Mouse (Mus musculus): ENCODE results near the gene Plk2. TPM values are rescaled to one million over a fixed set of nuclear protein-coding genes. Genes with fewer than 3 reads are reported as not detected.
"Not testable (repeated sequence)": the region's sequence is repeated elsewhere in the genome, so short reads cannot be mapped to it uniquely, and the experiment has no call there.

The Plk2 gene
- polyA plus RNA-seq, 1 experiment from 2014 or later, result 11.9 TPM

DNA sequence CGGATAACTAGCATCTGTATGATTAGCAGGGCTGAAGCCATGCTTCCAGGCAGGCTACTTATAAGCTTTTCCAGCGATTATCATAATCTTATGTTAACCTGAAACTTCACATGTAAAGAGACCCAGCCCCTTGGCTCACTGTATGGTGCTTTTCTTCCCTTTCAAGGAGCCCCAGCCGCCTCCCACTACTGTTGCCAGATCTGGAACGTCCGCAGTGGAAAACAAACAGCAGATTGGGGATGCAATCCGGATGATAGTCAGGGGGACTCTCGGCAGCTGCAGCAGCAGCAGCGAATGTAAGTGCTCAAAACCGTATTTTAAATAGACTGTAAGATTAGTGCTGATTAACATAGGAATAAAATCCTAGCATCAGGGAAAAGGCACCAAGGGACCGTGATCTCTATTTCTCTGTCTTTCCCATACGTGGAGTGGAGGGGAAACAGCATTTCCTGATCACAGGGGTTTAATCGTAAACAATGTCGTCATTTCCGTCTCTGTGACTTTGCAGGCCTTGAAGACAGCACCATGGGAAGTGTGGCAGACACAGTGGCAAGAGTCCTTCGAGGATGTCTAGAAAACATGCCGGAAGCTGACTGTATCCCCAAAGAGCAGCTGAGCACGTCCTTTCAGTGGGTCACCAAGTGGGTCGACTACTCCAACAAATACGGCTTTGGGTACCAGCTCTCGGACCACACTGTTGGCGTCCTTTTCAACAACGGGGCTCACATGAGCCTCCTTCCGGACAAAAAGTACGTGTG lies 3.8 kb downstream of the Plk2 start:
- Histone ChIP-seq H3K4me2 (ENCODE audit: low read depth, low read length) (no peak overlapping the region), H3K36me3 (ENCODE audit: control insufficient read depth, insufficient read depth) (no peaks in the 10 kb centered on the region; the same call in 1 of the 2 replicates), H3K27me3 (ENCODE audit: control insufficient read depth, insufficient read depth, low read depth, low read length) (peaks cover 24% of the 10 kb centered on the region), H3K9ac (ENCODE audit: low read depth, low read length) (no peak overlapping the region), H3K9me3 (replicated peaks; ENCODE audit: control insufficient read depth, low read length) (no peaks in the 10 kb centered on the region), H3K4me3 (ENCODE audit: low read depth, low read length) (no peak overlapping the region), H3K4me1 (ENCODE audit: control insufficient read depth, low read depth, low read length) (no peaks in the 10 kb centered on the region), H3K27ac (ENCODE audit: low read length) (no peak overlapping the region)
- WGBS (ENCODE audit: insufficient replicate concordance), result 60% methylated on average over 24 of the region's 24 CpGs
- ATAC-seq (ENCODE audit: low read depth), result no peak

DNA sequence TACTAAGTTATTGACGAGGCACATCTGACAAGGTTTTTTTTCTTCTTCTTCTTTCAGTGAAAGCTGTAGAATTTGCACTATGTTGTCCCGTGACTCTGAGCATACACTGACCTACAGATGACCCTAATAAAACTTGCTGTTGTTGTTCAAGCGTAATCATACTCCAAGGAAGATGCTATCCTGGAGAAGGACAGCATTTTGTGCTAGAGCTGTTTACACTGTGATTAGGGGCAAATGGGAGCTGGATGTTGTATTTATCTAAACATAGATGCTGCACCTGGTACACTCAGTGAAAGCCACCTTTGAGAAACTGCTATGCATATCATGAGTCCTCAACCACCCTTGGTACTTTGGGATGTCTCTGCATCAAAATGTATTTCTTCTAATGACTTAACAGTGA lies 6.6 kb downstream of the Plk2 start:
- Histone ChIP-seq H3K4me3 (ENCODE audit: low read depth, low read length) (no peak overlapping the region), H3K27ac (ENCODE audit: low read length) (no peak overlapping the region), H3K4me2 (ENCODE audit: low read depth, low read length) (no peak overlapping the region), H3K9me3 (replicated peaks; ENCODE audit: control insufficient read depth, low read length) (no peaks in the 10 kb centered on the region), H3K27me3 (ENCODE audit: control insufficient read depth, insufficient read depth, low read depth, low read length) (no peaks in the 10 kb centered on the region; the same call in 1 of the 2 replicates), H3K4me1 (ENCODE audit: control insufficient read depth, low read depth, low read length) (no peaks in the 10 kb centered on the region), H3K9ac (ENCODE audit: low read depth, low read length) (no peak overlapping the region), H3K36me3 (ENCODE audit: control insufficient read depth, insufficient read depth) (no peaks in the 10 kb centered on the region; the same call in 1 of the 2 replicates)
- ATAC-seq (ENCODE audit: low read depth), result no peak
- 66% methylated on average over 3 of the region's 3 CpGs for WGBS (ENCODE audit: insufficient replicate concordance)

DNA sequence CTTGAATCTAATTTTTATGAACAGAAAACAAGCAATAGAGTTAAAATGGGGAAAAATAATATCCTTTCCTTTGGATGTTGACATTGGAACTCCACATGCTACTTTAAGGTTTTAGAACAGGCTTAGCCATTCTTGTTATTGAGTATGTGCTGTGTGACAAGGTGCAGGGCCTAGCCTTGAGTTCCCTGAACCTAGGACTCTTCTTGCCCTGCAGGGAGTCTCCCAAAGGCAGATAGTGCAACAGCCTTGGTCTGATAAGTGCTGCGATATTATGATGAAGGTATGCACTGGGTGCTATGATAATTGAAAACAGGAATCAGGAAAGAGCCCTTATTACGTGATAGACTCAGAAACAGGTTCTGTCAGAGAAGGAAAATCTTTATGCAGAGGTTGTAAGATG lies 7.0 kb downstream of the Plk2 start:
- H3K4me2 ChIP-seq (ENCODE audit: low read depth, low read length), result no peak overlapping the region
- H3K9ac ChIP-seq (ENCODE audit: low read depth, low read length), result no peak overlapping the region
- no peak overlapping the region for H3K4me3 ChIP-seq (ENCODE audit: low read depth, low read length)
- H3K4me1 ChIP-seq (ENCODE audit: control insufficient read depth, low read depth, low read length), result no peaks in the 10 kb centered on the region
- H3K36me3 ChIP-seq (ENCODE audit: control insufficient read depth, insufficient read depth), result no peaks in the 10 kb centered on the region; the same call in 1 of the 2 replicates
- 61% methylated on average over 2 of the region's 2 CpGs for WGBS (ENCODE audit: insufficient replicate concordance)
- no peak overlapping the region for H3K27ac ChIP-seq (ENCODE audit: low read length)
- H3K9me3 ChIP-seq (replicated peaks; ENCODE audit: control insufficient read depth, low read length), result no peaks in the 10 kb centered on the region
- H3K27me3 ChIP-seq (ENCODE audit: control insufficient read depth, insufficient read depth, low read depth, low read length), result no peaks in the 10 kb centered on the region
- ATAC-seq (ENCODE audit: low read depth), result no peak

DNA sequence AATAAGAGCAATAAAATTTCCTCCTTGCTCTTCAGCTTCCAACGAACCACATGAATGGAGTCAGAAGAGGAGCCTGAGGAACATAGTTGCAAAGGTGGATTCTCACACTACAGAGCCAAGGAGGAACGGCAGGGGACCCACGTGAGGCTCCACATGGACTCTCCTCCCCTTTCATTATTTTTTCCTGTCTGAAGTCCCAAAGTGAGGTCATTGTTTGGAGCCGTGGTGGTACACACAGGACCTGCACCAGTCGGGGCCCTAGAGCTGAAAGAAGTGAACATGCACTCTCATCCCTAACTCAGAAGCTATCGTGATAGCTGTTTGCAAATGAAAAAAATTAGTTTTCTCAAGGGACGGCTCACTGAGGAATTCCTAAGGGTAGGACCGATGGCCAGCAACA lies 9.2 kb downstream of the Plk2 start:
- Histone ChIP-seq H3K36me3 (ENCODE audit: control insufficient read depth, insufficient read depth) (no peaks in the 10 kb centered on the region), H3K4me2 (ENCODE audit: low read depth, low read length) (no peak overlapping the region), H3K27ac (ENCODE audit: low read length) (no peak overlapping the region), H3K9ac (ENCODE audit: low read depth, low read length) (no peak overlapping the region), H3K4me3 (ENCODE audit: low read depth, low read length) (no peak overlapping the region), H3K4me1 (ENCODE audit: control insufficient read depth, low read depth, low read length) (no peaks in the 10 kb centered on the region), H3K9me3 (replicated peaks; ENCODE audit: control insufficient read depth, low read length) (no peaks in the 10 kb centered on the region), H3K27me3 (ENCODE audit: control insufficient read depth, insufficient read depth, low read depth, low read length) (no peaks in the 10 kb centered on the region)
- 61% methylated on average over 8 of the region's 8 CpGs for WGBS (ENCODE audit: insufficient replicate concordance)
- ATAC-seq (ENCODE audit: low read depth), result no peak

DNA sequence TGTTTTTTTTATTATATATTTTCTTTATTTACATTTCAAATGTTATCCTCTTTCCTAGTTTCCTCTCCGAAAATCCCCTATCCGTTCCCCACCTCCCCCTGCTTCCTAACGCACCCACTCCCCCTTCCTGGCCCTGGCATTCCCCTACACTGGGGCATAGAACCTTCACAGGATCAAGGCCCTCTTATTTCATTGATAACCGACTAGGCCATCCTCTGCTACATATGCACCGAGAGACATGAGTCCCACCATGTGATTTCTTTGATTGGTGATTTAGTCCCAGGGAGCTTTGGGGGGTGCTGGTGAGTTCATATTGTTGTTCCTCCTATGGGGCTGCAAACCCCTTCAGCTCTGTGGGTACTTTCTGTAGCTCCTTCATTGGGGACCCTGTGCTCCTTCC lies 9.8 kb downstream of the Plk2 start:
- not testable (repeated sequence) for ATAC-seq (ENCODE audit: low read depth); H3K27me3 ChIP-seq (ENCODE audit: control insufficient read depth, insufficient read depth, low read depth, low read length); H3K9ac ChIP-seq (ENCODE audit: low read depth, low read length); H3K9me3 ChIP-seq (replicated peaks; ENCODE audit: control insufficient read depth, low read length); H3K27ac ChIP-seq (ENCODE audit: low read length); H3K4me3 ChIP-seq (ENCODE audit: low read depth, low read length); H3K4me2 ChIP-seq (ENCODE audit: low read depth, low read length); H3K36me3 ChIP-seq (ENCODE audit: control insufficient read depth, insufficient read depth); H3K4me1 ChIP-seq (ENCODE audit: control insufficient read depth, low read depth, low read length)
- 67% methylated on average over 5 of the region's 5 CpGs for WGBS (ENCODE audit: insufficient replicate concordance)

DNA sequence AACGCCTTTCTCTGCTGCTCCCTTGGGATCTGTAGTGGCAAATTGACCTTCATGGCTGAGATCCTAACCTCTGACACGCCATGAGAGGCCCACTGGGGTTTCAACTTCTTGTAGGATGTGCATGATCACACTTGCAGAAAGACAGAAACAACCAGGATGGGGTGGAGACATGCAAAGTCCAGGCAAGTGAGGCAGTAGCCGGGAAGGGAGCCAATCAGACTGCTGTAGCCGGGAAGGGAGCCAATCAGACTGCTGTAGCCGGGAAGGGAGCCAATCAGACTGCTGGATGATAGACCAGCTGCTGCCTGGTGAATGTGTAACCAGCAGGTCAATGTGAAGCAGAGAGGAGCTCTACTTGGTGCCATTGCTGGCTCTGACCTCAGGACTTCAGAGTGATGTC lies 11.3 kb downstream of the Plk2 start:
- Histone ChIP-seq H3K27ac (ENCODE audit: low read length) (no peak overlapping the region), H3K4me1 (ENCODE audit: control insufficient read depth, low read depth, low read length) (no peaks in the 10 kb centered on the region), H3K4me3 (ENCODE audit: low read depth, low read length) (no peak overlapping the region), H3K9me3 (replicated peaks; ENCODE audit: control insufficient read depth, low read length) (no peaks in the 10 kb centered on the region), H3K4me2 (ENCODE audit: low read depth, low read length) (no peak overlapping the region), H3K27me3 (ENCODE audit: control insufficient read depth, insufficient read depth, low read depth, low read length) (no peaks in the 10 kb centered on the region), H3K9ac (ENCODE audit: low read depth, low read length) (no peak overlapping the region), H3K36me3 (ENCODE audit: control insufficient read depth, insufficient read depth) (no peaks in the 10 kb centered on the region)
- no peak for ATAC-seq (ENCODE audit: low read depth)
- 65% methylated on average over 5 of the region's 5 CpGs for WGBS (ENCODE audit: insufficient replicate concordance)

DNA sequence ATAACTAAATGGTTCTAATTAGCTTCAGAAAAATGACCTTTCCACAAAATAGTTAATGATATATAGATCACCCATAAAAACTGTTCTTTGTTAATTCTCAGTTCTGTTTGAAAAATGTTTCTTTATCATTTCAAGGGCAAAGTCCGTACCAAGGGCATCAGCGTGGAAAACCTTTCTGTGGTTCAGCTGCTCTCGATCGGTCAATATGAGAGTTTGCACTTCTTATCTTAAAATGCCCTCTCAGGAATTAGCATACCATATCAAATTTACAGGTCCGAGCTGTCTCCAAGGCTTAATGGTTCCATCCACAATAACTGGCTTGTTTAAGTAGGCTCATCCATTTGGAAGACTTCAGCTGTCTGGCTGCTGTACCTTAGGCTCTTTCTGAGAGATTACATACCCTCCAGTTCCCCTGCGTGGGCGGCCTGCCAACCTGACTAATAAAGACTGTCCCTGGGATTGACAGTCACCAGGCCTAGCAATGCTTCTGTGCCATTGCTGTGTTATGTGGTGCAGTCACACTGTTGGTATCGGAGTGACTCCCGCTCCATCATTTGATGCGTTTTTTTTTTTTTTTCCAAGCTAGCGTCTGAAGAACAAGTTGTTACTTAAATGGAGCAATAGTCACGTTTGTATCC lies 17.8 kb downstream of the Plk2 start:
- H3K9ac ChIP-seq (ENCODE audit: low read depth, low read length), result no peak overlapping the region
- H3K27me3 ChIP-seq (ENCODE audit: control insufficient read depth, insufficient read depth, low read depth, low read length), result no peaks in the 10 kb centered on the region
- no peak for ATAC-seq (ENCODE audit: low read depth)
- H3K27ac ChIP-seq (ENCODE audit: low read length), result no peak overlapping the region
- 70% methylated on average over 12 of the region's 12 CpGs for WGBS (ENCODE audit: insufficient replicate concordance)
- H3K4me1 ChIP-seq (ENCODE audit: control insufficient read depth, low read depth, low read length), result no peaks in the 10 kb centered on the region
- H3K9me3 ChIP-seq (replicated peaks; ENCODE audit: control insufficient read depth, low read length), result no peaks in the 10 kb centered on the region
- H3K4me3 ChIP-seq (ENCODE audit: low read depth, low read length), result no peak overlapping the region
- no peak overlapping the region for H3K4me2 ChIP-seq (ENCODE audit: low read depth, low read length)
- no peaks in the 10 kb centered on the region for H3K36me3 ChIP-seq (ENCODE audit: control insufficient read depth, insufficient read depth)

DNA sequence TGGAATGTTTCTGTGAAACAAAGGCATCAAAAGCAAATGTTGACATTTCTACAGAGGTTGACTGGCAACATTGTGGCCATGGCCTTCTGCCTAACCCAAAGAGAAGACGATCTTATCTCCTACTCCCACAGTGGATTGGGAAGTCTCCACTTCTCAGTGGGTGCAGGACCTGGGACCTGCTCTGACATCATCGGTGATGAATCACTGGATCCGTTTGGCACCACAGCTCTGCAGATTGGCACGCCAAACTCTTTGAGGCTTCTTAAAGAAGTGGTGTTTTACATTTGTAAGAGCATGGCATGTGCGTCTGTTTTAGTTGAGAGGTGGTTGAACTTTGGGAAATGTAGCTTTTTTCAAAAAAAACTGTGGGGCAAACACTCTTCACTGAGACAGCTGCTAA lies 23.8 kb downstream of the Plk2 start:
- no peak for ATAC-seq (ENCODE audit: low read depth)
- 57% methylated on average over 5 of the region's 5 CpGs for WGBS (ENCODE audit: insufficient replicate concordance)

DNA sequence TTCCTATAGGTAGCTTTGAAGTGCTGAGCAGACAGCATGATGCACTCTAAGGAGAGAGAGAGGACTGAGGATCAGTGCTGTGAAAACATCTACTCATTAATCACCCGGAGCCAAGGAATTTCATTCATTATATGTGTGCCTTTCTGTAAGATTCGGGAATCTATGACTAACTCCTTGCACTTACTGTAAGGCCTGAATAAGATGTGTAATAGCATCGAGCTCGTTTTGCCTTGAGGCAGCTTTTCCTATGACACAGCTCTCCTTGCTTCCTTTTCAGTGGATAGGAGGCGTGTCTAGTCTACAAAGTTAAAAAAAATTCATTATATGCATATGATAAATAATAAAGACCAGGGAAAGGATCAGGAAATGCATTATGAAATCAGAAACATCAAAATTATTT lies 24.8 kb downstream of the Plk2 start:
- Histone ChIP-seq H3K27ac (ENCODE audit: low read length) (no peak overlapping the region), H3K9me3 (replicated peaks; ENCODE audit: control insufficient read depth, low read length) (no peaks in the 10 kb centered on the region), H3K4me2 (ENCODE audit: low read depth, low read length) (no peak overlapping the region), H3K4me3 (ENCODE audit: low read depth, low read length) (no peak overlapping the region), H3K27me3 (ENCODE audit: control insufficient read depth, insufficient read depth, low read depth, low read length) (no peaks in the 10 kb centered on the region), H3K9ac (ENCODE audit: low read depth, low read length) (no peak overlapping the region), H3K36me3 (ENCODE audit: control insufficient read depth, insufficient read depth) (no peaks in the 10 kb centered on the region), H3K4me1 (ENCODE audit: control insufficient read depth, low read depth, low read length) (no peaks in the 10 kb centered on the region)
- no peak for ATAC-seq (ENCODE audit: low read depth)
- WGBS (ENCODE audit: insufficient replicate concordance), result 55% methylated on average over 5 of the region's 5 CpGs

More for the DNA sequence above, 23.8 kb downstream of the Plk2 start:
- no peak overlapping the region for H3K4me3 ChIP-seq (ENCODE audit: low read depth, low read length)
- no peaks in the 10 kb centered on the region for H3K36me3 ChIP-seq (ENCODE audit: control insufficient read depth, insufficient read depth)
- H3K9ac ChIP-seq (ENCODE audit: low read depth, low read length), result no peak overlapping the region
- H3K27ac ChIP-seq (ENCODE audit: low read length), result no peak overlapping the region
- H3K27me3 ChIP-seq (ENCODE audit: control insufficient read depth, insufficient read depth, low read depth, low read length), result no peaks in the 10 kb centered on the region
- no peaks in the 10 kb centered on the region for H3K9me3 ChIP-seq (replicated peaks; ENCODE audit: control insufficient read depth, low read length)
- H3K4me1 ChIP-seq (ENCODE audit: control insufficient read depth, low read depth, low read length), result no peaks in the 10 kb centered on the region
- no peak overlapping the region for H3K4me2 ChIP-seq (ENCODE audit: low read depth, low read length)

All from liver, embryonic 16.5 days (tissue).